Mouse (Mus musculus): ENCODE measurements around the gene Dusp3.
"Not testable (repeated sequence)": the region's sequence is repeated elsewhere in the genome, so short reads cannot be mapped to it uniquely, and the experiment has no call there.

Dusp3 gene

DNA sequence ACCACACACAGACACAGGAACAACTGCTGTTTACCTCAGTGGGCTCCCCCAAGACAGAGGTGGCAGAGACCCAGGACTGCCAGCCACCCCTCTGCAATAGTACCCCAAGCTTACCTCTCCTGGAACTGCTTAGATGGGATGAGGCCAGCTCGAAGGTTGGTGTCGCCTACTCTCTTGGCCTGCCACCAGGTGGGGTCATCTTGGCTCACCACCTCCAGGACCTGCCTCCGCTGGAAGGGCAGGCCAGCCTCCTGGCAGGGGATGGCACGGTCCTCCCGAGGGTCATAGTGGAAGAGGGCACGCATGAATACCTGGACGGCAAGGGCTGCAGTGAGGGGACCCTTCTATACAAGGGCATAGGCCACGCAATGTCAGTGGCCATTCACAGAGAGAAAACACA is 26.4 kb upstream of the Dusp3 start:
- in situ Hi-C loops (cut with MboI, MseI): no loop called here

DNA sequence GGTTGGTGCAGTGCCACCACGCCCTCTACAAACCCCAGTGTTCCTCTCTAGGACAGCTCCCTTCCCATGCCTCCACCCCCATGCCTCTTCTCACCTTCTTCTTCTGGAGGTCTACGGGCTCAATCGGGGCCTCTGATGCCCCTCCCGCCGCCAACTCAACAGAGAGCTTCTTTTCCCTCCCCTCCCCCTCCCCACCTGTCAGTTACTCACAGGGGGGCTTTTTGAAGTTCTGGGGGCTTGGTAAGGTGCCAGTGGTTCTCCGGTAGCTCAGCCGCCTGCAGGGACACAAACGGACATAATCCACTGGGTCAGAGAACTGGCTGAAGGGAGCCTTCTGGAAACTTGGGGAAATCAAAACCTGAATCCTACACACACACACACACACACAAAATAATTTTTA is 24.7 kb upstream of the Dusp3 start:
- in situ Hi-C loops (cut with MboI, MseI): no loop called here

DNA sequence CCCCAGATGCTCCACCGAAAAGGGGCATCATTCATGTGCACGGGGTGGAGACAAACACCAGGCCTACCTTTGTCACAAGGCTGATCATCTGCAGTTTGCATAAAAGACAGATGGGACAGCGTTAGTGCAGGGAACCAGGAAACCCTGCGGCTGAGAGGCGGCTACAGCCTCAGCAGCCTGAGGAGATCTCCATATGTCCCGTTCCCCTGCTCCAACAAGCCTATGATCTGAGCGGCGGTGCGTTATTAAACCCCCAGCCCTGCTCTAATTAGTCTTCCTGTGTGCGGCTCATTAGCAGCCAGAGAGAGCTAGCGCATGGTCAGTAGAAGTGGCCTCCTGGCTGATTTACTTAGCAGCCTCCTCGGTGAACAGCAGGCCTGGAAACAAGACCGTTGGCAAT is 23.3 kb upstream of the Dusp3 start:
- in situ Hi-C loops (cut with MboI, MseI): no loop called here

DNA sequence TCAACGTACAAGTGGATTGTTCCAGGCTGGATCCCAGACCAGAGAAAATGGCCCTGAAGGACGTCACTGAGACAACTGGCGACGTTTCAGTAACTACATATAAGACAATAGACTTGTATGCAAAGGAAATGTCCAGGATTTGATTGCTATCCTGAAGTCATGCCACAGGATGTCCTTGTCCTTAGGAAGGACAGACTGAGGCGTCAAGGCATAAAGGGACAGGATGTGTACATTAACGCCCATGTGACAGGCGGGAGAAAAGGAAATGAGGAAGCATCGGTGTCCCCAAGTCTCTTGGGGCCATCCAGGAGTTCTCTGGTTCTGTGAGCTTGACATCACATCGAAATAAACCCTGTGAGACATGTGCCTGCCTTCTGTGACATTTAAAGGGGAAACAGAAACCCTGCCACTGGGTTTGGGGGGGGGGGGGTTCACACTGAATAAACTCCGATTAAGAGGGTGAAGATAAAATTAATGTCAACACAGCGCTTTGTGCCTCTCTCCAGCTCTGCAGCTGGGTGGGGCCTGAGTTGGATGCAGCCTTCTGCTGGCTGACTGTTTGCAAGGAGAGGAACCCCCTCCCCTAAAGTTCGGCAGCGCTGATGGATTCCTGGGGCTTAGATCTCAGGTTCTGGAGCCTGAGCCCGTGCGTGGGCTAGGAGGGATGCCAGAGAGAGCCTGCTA is 22.3 kb upstream of the Dusp3 start:
- in situ Hi-C loops (cut with MboI, MseI): no loop called here

DNA sequence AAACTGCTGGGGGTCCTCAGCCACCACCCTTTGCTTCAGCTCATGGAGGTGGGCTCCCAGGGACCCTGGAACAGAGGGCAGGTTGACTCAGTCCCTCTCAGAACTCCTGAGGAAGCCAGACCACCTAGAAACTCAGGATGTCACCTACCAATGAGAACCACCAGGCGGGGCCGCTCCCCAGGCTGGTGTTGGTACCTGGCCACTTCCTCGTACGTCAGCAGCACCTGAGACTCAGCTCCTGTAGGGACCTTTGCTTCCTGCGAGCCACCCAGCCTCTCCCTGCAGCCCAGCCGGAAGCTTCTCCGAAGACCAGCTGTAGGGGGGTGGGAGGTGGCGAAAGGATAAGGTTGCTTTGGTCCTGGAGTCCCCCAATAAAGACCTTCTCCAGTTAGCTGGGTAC is 21.6 kb upstream of the Dusp3 start:
- in situ Hi-C loops (cut with MboI, MseI): no loop called here

DNA sequence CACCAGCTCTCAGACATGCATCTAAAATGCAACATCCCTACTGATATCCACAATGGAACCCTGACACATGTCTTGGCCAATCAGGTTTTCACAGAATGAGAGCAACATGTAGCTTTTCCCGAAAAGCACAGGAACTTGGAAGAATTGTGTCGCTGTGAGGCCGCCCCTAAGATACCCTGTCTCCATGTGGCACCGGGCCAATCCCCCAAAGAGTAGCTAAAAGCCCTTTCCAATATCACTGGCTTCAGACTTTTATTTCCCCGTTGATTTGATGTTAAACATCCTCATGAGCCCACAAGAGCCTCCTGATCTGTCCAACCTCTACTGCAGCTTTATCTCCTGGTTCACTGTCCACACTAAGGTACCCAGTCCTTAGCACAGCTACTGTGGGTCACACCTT is 19.9 kb upstream of the Dusp3 start:
- in situ Hi-C loops (cut with MboI, MseI): no loop called here

DNA sequence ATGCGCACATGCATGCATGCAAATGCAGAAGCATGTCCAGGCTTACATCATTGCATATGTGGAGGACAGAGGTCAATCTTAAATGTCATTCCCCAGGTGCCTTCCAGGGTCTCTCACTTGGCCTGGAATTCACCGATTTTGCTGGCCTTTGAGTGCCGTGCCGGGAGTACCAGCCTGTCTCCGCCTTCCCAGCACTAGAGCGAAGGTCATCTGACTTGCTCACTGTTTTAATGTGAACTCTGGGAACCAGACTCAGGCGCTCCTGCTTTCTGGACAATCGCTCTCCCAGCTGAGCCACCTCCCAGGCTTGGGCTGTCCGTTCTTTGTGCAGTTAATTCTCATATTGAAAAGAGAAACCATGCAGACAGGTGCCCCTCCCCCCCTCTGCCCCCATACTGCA is 19.5 kb upstream of the Dusp3 start:
- in situ Hi-C loops (cut with MboI, MseI): no loop called here

DNA sequence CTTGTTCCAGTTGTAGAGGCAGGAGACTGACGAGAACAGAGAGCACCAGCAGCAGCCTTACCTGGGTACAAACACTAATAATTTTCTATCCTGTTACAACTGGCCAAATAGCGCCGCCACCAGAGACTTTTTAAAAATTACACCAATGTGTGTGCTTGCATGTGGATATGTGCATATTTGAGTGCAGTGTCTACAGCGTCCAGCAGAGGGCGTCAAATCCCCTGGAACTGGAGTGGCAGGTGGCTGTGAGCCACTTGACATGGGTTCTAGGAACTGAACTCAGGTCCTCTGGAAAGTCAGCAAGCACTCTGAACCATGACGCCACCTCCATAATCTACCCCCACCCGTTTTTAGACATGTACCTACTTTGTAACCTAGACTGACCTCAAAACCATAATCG is 17.4 kb upstream of the Dusp3 start:
- in situ Hi-C loops (cut with MboI, MseI): no loop called here

DNA sequence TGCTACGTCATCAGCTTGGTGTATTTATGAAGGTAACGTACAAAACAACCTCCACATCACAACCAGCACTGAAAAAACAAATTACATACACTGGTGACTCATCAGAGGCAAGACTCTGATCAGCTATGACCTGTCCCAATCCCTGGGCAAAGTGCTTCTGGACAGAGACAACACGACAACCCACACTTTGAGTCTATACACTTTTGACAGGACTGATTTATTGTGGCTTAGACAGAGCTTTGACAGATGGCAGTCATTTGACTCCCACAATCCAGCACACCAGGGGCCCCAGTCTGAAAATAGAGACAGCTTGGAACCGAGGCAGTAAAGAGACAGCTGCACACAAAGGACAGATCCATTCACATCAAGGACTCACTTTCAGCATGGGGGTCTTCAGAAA is 12.7 kb upstream of the Dusp3 start:
- in situ Hi-C loops (cut with MboI, MseI): no loop called here

DNA sequence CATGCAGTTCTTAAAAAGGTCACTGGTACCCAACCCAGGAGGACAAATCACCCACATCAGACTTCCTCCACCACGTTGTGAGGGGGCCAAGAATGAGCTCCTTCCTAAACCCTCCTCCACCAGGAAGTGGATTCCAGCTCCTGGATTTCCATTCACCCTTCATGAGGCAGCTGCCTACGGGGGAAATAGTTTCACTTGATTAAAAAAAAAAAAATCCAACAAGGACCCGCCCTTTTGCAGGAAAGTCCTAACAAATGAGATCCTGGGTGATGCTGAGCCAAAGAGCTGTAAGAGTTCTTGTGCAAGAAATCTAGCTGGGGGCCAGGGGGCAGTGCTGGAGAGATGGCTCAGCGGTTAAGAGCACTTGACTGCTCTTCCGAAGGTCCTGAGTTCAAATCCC is 11.4 kb upstream of the Dusp3 start:
- in situ Hi-C loops (cut with MboI, MseI): no loop called here

DNA sequence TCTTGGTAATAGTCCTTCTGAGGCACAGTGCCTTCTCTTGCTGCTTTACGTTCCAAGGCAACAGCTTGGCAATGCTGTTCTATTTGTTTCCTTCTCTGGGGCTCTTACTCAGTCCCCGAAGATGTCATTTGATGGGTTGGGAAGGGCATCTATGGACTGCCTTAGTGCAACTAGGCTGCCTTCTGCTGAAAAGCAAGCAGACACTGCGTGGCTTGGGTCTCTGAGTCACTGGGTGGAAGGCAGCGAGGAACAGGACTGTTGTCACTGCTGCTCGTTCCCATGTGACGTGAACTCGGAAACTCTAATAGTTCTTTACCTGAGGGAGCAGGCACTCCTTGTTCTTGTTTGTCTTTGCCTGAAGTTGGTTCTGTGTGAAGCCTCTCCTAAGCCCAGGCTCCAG is 9.1 kb upstream of the Dusp3 start:
- in situ Hi-C loops (cut with MboI, MseI): no loop called here

DNA sequence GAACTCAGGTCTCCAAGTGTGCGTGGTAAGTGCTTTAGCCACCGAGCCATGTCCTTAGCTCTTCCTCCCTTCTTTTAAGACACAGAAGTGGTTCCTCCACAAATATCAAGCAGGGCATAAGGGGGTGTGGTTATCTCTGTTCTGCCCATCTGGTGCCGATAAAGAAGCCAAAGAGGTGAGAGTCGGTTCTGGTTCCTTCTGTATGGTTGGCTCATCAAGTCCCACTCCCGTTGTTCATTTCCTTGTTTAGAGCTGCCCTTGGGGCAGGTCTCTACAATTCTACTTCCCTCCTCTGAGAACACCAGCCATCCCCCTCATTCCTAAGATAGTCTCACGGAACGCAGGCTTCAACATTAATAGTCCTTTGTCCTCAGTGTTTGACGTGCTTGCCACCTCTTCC is 7.3 kb upstream of the Dusp3 start:
- in situ Hi-C loops (cut with MboI, MseI): no loop called here

DNA sequence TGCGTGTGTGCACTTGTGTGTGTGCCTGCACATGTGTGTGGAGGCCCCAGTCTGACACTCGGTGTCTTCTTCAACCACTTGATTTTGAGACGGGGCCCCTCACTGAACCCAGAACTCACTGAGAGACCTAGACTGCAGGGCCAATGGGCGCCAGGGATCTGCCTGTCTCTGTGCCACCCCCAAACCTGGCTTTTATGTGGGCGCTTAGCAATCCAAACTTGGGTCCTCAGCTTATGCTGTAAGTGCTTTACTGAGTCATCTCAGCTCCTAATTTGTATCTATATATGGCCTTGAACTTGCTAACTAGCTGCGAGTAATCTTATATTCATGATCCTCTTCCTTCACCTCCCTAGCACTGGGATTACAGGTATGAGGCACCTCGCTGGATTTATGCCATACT is 5.6 kb upstream of the Dusp3 start:
- in situ Hi-C loops (cut with MboI, MseI): no loop called here

DNA sequence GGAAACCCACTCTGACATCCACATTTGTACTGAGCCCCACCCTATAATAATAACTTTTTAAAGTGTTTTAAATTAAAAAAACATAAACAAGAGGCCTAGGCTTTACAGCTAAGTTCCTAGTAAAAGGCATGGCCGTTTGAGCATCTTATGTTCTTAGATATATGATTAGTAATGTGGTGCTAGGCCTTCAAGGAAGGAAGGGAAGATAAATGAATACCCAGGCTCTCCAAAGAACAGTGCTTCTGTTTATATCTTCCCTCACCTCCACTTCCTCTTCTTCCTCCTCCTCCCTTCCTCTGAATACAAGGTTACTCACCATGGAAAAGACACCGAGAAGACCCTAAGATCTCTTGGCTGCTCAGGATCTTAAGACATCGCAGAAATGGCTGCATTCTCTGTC is 5.0 kb upstream of the Dusp3 start:
- in situ Hi-C loops (cut with MboI, MseI): no loop called here

DNA sequence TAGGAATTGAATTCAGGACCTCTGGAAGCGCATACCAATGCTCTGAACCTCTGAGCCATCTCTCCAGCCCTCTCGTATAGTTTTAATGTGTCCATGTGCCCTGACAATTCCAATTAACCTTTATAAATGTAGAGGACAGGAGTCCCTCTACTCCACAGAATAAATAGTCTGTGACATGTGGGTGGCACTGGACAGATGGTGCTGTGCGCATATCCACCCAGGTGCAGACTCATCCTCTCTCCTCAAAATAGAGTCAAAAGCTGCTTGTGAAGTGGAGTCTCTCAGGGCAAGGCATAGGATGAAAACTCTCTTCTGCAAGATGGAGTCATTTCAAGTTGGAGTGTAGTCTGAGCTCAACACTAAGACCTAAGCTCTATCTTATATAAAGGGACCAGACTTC is 3.4 kb upstream of the Dusp3 start:
- in situ Hi-C loops (cut with MboI, MseI): no loop called here

DNA sequence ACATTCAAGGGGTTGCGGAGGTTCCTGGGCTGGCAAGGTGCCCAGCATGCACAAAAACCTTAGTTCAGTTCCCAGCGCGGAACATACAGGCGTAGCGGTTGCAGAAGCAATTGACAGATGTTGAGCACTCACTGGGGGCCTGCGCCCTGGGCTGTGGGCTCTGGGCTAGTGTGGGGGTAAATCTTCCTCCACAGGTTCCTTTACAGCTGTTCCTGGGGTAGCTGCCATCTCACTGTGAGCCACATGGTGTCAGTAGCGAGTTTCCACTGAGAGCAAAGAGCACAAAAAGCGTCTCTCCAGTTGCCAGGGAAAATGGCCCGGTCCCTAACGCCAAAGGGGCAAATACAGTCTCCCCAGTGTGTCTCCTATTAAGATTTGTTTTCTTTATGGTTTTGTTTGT is 823 bp downstream of the Dusp3 start:
- in situ Hi-C loops (cut with MboI, MseI): no loop called here

DNA sequence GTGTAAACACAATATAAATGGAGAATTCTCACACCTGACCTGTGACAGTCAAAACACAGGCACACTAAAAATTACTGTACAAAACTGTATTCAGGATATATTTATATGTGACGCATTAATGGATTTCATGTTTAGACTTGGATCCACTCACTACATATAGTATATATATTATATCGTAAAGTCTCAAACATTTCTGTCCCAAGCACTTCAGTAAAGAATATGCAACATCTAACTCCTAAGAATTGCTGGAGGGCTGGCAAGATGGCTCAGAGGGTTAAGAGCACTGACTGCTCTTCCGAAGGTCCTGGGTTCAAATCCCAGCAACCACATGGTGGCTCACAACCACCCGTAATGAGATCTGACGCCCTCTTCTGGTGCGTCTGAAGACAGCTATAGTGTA is 1.4 kb downstream of the Dusp3 start:
- in situ Hi-C loops (cut with MboI, MseI): not testable (repeated sequence)

DNA sequence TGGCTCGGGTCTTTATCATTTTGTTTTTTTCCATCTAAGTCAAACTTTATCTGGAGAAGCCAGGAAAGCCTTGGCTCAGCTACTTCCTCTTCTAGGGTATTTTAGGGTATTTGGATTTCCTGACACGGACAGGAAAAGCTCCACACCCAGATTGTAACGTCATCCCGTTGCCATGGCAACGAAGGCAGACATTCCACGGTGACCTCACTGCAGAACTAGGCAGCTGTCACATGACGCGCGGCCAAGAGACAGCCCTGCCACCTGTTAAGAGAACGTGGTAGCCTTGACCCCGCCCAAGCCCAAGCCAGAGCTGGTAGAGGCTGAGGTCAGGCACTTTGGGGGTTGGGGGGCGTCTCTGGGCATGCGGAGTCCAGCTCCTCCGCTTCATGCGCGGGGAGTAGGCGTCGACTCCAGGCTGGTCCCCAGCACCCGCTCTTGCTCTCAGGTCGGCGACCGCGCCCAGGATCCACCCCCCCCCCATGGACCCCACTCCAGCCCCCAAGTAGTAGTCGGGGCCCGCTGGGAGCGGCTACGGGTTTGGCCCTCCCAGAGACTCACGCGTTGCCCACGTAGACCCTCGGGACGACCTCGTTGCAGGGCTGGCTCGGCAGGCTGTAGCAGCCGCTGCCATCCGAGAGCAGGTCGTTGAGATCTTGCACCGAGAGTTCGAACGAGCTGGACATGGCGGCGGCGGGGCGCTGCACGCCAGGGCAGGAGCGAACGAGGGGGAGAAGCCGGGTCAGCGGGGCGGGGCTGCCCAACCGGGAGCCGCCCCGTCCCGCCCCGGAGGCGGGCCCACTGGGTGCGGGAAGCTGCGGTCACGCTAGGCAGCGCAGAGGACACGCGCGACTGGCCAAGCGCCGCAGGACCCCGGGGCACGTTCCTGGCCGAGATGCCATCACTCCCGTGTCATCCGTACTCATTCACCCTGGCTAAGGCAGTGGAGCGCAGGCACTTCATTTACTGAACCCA is 2.5 kb downstream of the Dusp3 start, which contains the start of gene Cfap97d1:
TSS of gene Cfap97d1 (plus strand) at position 226 of the 972 bp plus-strand sequence.
- in situ Hi-C loops (cut with MboI, MseI): no loop called here

DNA sequence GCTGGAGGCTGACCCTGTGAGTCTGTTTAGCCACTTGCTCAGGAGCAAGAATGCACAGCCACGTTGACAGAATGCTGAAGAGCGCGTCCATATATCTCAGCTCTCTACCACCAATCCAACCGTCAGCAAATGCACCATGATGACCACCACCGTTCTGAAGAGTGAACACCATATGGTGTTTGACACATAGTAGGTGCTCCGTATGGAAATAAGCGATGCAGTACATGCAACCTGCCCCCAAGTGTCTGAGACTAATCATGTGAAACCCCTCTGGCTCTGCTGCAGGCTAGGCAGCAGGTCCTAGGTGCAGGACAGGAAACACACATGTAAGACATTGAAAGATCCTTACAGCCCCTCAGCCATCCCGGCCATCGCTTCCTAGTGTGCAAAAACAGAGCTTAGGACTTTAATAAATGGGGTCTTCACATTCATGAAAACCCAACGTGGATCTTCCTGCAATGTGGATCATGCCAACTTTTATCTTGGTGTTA is 3.3 kb downstream of the Dusp3 start:
- in situ Hi-C loops (cut with MboI, MseI): no loop called here

DNA sequence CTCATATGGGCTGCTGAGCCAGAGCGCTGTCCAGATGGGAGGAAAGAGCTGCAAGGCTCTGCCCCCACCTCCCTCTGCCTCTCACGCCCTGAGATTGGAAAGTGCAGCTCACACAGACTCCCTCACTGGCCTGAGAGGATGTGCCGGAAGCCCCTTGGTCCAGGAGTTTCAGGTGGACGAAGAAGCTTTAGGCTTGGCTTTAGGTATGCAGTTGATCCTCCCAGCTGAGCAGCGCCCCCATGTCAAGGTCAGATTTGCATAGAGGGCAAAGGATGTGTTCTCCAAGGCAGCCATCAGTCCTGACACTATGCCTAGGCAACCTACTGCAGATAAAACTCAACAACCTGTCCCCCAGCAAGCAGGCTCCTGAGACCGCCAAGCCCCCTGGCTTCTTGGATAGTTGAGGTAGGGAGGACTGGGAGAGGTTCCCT is 3.8 kb downstream of the Dusp3 start:
- in situ Hi-C loops (cut with MboI, MseI): no loop called here

DNA sequence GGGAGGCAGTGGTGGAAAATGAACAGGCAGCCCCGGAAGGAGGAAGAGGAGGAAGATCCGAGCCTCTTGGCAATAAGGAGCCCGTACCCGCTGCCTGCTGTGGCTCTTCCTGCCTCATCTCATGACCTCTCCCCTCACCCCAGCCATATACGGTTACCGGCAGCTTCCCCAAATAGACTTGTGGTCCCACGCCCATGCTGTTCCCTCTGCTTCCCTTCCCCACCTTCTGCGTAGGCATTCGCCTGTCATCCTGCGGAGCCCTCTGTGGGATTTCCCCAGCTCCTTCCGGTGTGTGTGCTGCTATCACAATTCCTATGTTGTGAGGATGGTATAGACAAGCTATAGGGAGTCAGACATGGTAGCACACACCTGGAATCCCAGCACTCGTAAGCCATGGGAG is 5.0 kb downstream of the Dusp3 start:
- in situ Hi-C loops (cut with MboI, MseI): no loop called here

DNA sequence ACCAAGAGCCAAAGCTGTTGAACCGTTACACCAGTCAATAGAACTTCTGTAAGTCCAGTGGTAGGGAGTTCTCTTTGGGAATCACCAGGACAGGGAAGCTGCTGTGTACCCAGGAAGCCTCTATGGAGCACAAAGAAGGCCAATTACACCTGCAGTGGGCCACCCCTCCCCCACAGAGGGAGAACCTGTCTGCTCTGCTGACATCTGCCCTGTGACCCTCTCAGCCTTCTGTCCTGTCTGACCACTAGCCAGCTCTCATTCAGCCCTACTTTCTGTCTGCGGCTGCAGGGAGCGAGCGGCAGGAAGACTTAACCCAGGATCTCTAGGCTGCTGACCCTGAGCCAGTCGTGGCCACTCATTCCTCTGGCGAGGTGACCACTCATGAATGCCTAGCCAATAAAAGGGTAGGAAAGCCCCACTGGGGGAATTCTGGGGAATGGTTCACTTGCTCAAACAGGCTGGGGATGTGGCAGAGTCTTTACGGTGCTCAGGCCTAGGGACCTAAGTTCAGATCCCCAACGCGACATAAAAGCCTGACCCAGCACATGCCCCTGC is 6.1 kb downstream of the Dusp3 start:
- in situ Hi-C loops (cut with MboI, MseI): no loop called here

DNA sequence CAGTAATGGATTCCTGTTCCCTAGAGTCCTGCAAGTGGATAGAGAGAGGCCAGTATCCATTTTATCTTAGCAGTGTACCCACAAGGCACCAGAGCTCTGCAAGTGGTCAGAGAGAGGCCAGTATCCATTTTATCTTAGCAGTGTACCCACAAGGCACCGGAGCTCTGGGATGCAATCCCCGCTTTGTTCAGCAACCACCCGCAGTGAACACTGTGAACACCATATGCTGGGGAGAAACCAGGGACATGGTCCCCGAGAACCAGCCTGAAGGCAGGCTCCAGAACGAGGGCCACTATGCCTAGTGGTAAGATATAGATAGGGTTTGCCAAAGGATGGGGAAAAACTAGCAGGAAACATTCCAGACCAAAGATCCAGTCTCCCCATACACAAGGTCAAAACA is 7.7 kb downstream of the Dusp3 start:
- in situ Hi-C loops (cut with MboI, MseI): no loop called here

Measured in T-helper 17 cell (primary cell).